Mouse (Mus musculus): ENCODE measurements at regions not wholly inside any gene's neighbourhood (a gene's known extent, or its start where the extent isn't known, plus 50 kb on each side); places are given as distances from the start of the nearest gene placed in this dataset.
A peak's percentile ranks its signal among the peaks of the same experiment; 100 is the strongest.

DNA sequence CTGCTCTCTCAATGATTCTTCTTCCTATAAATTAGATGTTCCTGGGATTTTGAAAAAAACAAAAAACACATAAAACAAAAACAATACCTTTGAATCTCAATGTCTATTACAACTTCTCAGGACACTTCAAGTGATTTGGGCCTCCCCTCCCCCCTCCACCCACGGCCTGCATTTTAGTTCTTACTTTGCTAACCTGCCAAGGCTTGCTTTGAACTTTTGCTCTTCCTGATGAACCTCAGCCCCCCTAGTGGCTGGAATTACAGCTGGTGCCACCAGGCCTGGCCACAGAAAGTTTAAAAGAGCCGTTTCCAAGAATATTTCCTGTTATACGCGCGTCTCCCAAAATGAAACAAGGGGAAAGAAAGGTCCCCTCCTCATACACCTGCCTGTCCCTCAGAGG is 253.4 kb downstream of the Ajap1 start:
- no peak for DNase-seq
- intact Hi-C loops (cut with DNase I), result no loop called here

DNA sequence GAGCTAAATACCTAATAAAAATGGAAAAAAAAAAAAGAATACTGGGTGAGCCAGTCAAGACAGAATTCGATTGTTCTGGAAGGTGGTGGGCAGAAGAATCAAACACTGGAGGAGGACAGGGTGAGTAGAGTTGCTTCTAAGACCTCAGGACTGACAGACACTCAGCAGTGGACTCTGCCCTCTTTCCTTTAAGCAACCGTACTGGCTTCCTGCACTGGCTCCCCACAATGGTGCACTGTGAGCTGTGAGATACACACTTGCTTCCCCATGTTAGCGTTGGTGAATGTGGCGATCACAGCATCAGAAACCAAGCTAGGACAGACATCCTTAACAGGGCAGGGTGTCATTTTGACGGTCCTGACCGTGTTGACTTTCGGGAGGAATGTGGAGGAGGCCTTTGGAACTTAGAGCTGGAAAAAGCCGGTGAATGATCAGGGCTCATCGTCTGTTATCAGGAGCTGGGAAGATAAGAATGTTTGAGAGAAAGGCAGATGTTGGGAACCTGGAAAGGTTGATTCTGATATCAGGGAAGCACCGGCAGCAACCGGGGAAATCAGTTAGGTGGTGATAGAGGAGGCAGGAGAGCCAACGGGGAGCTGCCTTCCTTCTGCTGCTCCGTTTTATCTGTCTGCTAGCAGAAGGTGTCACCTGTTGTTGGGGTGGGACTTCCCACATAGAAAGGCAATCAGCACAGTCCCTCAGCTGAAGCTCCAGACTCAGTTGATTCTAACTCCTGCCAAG is 254.8 kb downstream of the Ajap1 start:
- intact Hi-C loops (cut with DNase I), result no loop called here
- no peak for DNase-seq

DNA sequence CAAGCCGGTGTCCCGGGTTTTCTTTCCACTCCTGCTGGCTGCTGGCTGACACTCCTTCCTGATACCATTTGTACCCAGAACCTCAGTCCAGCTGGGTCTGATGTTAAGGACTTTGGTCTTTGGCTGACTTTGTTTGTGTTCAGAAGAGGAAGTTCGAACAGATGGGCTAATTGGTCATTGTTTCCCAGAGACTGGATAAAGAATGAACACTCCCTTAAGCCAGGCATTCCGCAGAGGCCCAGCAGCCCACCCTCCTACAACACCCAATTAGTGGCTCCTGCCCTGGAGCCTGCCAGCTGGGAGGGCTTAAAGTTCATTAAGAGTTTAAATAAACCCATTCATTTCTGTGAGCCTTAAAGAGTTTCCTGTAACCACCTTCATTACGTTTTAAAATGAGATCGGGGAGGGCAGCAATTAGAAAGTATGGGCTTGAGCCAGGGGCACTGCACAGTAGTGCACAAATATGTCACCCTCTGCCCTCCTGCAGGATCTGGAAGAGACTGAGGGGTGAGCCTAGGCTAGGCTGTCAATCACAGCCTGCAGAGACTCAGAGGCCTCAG is 257.9 kb downstream of the Ajap1 start:
- intact Hi-C loops (cut with DNase I), result no loop called here
- DNase-seq, result no peak

DNA sequence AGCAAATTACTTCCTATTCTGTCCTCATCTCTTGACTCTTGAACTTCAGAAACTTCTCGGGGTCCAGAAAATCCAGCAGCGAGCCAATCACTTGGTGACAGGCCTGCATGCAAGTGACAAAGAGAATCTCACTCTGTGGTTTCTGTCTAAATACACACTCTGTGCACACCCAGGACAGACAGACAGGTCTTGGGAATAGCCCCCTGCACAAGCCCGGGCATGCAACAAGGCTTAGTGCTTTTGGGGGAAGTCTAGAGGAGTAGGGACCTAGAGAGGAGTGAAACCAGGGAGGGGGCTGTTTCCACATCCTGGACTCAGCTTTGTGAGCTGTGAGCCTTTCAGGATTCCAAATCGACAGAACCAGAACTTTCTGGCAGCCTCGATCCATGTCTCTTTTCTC is 259.6 kb downstream of the Ajap1 start:
- DNase-seq, result no peak
- intact Hi-C loops (cut with DNase I), result no loop called here

DNA sequence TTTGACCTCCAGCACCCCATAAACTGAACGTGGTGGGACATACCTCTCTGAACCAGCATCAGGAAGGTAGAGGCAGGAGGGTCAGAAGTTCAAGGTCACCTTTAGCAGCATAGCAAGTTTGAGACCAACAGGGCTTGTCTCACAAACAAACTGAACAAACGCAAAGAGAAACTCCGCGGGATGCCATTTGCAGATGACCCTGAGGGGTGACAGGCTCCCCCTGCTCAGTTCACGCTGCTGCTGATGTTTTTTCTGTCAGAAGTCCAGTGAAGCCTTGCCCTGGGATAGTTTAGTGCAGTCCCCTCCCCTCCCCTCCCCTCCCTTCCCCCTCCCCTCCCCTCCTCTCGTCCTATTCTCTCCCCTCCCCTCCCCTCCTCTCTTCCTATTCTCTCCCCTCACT is 262.1 kb downstream of the Ajap1 start:
- DNase-seq, result no peak
- intact Hi-C loops (cut with DNase I), result no loop called here

DNA sequence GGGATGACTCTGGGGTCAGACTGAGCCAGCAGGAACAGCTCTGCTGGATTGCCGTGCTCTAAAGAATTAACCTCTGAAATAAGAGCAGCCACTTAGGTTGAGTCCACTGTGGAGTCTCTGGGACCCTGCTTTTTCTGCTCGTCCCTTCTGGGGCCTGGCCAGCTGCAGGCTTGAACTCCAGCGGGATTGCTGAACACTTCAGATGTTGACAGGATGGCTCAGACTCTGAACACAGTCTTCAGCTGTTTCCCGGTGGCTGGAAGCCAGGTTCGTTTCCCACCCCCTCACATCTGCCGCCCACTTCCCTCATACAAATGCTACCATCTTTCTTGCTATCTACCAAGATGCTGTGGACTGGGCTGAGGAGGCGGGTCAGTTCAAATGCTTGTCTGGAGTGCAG is 262.5 kb downstream of the Ajap1 start:
- DNase-seq, result no peak
- intact Hi-C loops (cut with DNase I), result no loop called here

DNA sequence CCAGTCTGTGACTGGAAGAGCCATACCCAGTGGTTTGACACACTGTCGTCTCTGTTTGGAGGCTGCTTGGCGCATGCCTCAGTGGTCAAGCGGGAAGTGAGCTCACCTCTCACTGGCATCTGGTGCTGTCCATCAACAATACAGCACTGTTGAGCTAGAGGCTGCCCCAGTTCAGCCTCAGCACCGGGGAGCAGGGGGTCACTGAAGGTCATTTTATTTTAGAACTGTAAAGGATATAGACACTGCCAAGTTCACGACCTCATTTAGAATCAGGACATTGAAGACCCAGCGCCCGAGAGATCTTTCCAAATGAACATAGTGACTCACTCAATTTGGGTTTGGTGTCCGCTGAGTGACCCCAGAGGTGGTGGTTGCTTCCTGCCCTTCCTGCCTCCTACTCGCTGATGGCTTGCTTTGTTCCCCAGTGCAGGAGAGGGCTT is 265.1 kb downstream of the Ajap1 start:
- intact Hi-C loops (cut with DNase I), result no loop called here

DNA sequence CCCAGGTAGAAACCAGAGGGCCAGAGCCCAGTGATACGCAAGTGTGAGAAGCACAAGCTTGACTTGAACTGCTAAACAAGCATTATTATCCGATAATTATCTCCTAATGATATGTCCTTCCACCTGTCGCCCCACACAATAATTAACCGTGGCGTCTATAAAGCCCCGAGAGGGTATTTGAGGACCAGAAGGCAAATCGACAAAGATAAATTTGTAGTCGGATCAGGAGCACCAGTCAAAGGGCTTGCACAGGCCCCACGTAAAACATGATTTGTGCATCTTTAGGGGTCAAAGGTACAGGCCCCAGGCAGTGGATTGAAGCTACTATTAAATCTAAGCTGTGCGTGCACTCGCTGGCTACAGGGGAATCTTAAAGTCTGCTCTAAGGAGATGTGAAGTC is 270.5 kb downstream of the Ajap1 start:
- intact Hi-C loops (cut with DNase I), result no loop called here
- no peak for DNase-seq

More for the DNA sequence above, 265.1 kb downstream of the Ajap1 start:
- no peak for DNase-seq

DNA sequence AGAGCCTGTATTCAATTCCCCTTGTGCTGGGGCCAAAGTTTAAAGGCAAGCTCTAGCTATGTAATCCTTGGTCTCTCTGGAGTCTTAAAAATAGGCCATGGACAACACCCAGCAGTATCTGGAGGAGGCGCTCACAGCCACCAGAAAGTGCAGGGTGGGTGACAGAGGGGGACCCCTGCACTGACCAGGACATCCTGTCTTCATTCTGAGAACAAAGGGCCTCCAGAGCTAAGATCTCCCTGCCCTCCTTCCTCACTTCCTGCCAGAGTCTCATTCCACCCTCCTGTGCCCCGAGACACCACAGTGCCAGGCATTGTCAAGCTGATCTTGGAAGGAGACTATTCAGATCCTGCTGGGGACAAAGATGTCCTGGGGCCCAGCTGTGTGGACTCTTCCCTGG is 273.8 kb downstream of the Ajap1 start:
- DNase-seq, result no peak
- intact Hi-C loops (cut with DNase I), result no loop called here

DNA sequence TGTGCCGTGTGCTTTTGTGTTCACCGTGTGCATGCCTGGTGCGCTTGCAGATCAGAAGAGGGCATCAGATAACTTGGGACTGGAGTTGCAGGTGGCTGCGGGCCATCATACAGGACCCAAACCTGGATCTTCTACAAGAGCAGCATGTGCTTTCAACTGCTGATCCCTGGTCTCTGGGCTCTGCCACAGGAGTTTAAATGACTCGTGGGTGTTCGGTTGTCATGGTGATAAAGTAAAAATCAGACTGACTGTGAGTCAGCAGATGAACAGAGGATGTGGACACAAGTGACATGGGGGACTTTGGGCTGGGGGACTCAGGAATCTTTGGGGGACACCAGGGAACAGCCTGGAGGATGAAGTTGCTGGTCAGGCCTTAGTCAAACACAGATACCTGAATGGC is 274.4 kb downstream of the Ajap1 start:
- DNase-seq, result no peak
- intact Hi-C loops (cut with DNase I), result no loop called here

DNA sequence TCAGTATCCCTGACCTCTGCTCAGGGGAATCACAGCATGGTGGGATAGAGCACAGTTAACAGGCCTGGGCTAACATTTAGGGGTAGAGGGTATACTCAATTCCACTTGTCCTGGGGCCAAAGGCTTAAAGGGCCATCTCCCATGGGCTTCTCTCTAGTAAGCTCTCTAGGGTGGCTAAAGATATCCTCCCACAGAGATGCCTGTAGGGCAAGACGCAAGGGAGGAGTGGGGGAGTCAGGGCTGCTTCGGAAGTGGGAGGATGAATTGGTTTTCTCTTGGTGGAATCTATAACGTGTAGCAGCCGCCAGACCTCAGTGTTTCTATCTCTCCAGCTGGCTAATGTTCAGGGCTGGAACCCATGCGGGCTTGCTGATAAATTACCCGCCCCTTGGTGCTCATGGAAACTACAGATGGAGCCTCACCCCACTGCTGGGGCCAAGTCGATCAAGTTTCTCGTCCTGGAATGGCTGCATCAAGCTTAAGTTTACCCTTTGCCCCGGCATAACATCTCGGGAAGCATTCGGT is 275.0 kb downstream of the Ajap1 start:
- intact Hi-C loops (cut with DNase I), result no loop called here
- DNase-seq, result no peak

DNA sequence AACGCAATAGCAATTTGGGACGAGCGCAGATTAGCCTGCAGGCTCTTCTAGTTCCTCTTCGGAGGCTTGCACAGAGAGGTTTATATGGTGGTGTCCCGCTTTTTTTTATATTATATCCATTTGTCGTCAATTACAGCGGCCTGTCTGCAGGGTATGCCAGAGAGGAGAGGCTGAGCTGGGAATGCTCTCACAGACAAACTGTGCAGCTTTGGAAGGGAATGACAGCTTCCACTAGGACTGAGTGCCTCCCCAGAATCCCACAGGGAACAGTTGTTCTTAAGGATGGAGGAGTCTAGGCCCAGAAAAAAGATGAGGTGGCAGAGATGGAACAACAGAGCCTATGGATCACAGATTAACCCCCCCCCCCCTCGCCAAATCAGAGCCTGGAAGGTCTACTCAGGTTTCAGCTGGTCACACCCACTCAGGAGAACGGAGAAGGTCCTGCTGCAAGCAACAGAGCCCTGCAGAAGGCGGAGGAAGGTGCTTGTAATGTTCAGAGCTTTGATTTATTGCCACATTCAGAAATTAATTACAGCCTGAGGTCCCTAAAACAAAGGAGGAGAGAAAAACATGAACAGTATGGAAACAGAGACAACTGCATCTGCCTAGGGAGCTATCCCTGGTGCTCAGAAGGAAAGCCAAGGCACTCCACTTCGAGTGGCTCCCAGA is 275.7 kb downstream of the Ajap1 start:
- DNase-seq, result no peak
- intact Hi-C loops (cut with DNase I), result no loop called here

DNA sequence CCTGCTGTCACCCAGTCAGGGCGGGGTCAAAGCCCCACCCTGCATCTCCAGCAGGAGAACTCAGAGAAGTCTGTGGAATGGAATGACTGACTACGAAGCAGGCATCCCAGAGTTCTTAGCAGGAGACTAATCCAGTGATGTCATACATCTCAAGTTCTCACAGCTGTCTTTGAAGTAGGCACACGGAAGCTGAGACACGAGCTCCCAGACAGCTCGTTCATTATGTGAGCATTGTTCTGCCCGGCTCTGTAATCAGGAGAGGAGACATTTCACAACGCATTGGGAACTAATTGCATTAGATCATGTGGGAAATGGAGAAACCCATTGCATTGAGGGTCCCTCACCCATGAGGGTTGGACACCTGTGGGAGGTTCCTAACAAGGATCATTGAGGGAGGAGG is 277.8 kb downstream of the Ajap1 start:
- intact Hi-C loops (cut with DNase I), result no loop called here
- no peak for DNase-seq

DNA sequence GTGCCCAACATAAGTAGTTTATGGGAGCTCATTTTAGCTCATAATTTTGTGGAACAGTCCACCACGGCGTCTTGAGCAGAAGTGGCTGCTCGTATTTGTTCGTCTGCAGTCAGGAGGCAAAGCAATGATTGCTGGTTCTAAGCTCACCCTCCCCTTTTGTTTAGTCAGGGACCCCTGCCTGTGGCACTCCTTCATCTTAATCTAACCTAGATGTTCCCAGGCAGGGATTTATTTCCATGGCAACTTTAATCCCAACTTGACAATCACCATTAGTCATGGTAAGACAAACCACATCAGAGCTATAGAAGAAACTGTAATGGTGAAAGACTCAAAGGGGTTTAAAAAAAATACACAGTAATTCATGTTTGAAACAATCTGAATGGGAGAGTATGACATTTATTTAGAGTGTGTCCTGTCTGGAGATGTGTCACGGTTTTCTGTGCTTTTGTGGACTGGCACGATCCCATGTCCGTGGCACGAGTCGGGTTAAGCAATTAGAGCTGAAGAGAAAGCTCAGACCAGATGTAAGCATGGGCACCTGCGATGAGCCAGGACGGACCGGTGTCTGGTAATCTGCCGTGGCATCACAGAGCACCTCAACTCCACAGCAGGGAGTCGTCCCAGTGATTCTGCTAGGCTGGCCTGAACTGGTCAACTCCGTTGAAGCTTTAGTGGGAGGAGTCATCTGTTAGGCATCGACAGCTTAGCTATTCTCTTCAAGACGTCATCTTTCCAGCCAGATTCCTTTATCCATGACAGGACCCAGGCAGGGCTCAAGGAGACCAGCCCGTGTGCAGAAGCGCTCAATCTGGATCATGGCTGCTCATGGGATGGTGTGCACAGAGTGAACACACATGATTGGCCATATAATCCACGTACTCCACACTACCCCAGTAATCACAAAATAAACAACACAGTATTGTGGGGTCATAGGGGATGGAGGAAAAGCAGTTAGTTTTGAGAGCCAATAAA is 281.5 kb downstream of the Ajap1 start:
- no peak for DNase-seq
- intact Hi-C loops (cut with DNase I), result no loop called here

DNA sequence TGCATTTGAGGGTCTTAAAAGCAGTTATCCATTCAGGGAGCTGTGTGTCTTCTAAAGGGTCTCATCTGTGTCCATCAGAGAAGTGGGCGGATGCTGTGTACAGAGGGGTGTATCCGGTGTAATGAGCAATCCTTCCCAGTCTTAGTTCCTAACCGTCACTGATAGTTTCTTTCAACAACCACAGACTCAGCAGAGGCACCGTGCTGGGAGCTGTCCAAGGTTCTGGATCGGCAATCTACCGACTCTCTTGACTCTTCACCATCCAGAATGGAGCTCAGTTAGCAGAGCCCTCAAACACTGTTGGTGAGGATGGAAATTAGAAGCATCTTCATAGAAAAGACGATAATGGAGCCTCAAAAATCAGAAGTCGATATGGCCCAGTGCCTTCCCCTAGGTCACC is 293.1 kb downstream of the Ajap1 start:
- DNase-seq, result peak; percentile 33
- intact Hi-C loops (cut with DNase I), result no loop called here

DNA sequence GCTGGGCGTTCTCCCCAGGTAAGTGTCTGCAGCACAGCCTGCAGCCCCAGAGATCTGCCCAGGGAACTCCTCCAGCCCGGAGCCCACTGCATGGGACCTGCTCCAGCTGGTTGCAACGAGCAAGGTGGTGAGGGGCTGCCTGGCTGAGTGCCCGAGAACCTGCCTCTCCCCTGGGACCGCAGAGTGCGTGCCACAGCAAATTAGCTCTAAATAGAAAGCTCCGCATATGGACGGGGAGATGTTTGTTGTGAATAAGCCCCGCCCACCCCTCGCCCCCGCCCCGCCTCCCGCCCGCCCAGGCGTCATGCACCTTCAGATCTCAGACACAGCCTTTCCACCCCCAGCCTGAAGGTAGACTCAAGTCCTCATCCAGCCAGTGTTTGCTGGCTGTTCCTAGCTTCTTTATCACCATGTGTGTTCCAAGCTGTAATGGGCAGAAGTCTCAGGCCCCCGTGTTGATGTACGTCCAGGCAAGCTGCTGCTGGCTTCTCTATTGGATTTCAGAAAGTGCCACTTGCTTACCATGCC is 294.0 kb downstream of the Ajap1 start:
- intact Hi-C loops (cut with DNase I), result no loop called here
- peak; percentile 61 for DNase-seq

DNA sequence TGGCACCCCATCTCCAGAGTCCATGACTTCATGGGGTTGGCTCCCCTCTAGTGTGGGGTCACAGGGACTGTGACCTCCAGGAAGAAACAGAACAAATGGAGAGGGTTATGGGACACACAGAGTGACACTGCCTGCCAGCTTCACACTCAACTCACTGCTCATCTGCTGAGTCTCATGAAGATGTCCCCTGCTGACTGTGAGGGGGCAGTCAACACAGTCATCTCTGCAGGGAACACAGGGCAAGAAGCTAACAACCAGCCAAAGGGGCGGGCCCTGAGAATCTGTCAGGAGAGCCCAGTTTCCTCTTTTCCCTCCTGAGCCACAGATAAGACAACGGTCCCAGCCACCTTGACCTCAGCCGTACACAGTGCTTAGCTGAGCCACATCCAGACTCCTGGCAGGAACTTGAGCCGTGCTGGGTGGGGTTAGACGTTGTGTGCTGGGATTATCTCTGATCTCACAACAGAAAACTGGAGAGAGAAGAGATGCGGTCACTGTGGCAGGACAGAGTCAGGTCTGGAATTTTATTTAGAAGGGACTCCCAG is 294.6 kb downstream of the Ajap1 start:
- intact Hi-C loops (cut with DNase I), result no loop called here
- no peak for DNase-seq

DNA sequence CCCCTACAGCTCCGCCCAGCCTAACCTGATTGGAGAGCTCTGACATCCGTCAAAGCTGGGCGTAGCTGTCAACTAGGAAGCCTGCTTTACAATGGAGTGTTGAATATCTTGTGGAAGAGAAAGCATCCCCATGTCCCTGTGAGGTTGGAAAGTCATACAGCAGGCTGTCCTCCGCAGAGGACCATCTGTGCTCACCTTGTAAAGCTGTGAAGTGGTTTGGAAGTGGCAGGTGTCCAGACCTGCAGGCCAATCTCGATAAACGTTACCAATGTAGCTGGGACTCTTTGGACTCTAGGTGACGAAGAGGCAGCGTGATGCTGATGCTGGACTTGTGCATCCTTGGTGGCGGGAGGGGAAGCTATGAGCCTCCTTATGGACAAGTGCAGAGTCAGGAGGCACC is 305.1 kb downstream of the Ajap1 start:
- DNase-seq, result no peak
- intact Hi-C loops (cut with DNase I), result no loop called here

DNA sequence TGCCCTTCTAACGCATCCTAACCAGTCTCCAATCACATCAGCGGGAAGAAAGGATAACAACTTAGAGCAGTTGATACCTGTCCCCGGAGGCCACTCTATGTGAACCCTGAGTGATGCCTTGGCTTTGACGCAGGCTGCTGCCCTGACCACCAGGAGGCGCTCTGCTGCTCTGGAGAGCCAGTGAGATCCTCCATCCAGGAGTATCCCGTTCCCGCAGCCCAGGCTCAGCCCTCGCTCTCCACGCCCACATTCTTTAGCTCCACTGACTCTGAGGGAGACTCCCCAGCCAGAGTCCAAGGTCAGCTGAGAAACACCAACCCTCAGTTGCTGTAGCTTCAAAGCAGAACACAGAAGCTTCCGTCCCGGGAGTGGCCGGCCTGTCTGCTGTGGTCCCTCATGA is 307.0 kb downstream of the Ajap1 start:
- DNase-seq, result peak; percentile 68
- intact Hi-C loops (cut with DNase I), result no loop called here

DNA sequence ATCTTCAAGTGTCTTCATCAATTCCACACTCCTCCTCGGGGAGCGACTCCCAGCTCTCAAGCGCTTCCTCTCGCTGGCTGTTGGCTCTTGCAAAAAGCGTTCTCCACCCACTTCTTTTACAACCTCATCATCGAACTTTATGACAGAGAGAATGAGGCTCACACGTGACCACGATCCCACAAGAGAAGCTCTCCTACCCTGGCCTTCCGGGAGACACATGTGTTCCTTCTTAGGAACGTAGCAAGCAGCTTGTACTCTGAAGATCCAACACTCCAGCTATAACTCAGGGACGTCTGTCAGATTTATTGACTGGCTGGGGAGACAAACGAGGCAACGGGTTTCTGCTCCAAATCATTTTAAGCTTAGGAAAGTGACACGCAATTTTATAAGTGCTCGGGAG is 307.5 kb downstream of the Ajap1 start:
- intact Hi-C loops (cut with DNase I), result no loop called here

More for the DNA sequence above, 307.5 kb downstream of the Ajap1 start:
- no peak for DNase-seq
